Mouse (Mus musculus): Measurements from ENCODE around the gene Gemin2. TPM values are rescaled to one million over a fixed set of nuclear protein-coding genes. Genes with fewer than 3 reads are reported as not detected.
"Not testable (repeated sequence)": the region's sequence is repeated elsewhere in the genome, so short reads cannot be mapped to it uniquely, and the experiment has no call there.

Gene Gemin2
- polyA plus RNA-seq (2015; fragmentation: Nextera tagmentation; extraction: Ambion mirVana): 15.6 and 19.6 TPM in 2 replicates

DNA sequence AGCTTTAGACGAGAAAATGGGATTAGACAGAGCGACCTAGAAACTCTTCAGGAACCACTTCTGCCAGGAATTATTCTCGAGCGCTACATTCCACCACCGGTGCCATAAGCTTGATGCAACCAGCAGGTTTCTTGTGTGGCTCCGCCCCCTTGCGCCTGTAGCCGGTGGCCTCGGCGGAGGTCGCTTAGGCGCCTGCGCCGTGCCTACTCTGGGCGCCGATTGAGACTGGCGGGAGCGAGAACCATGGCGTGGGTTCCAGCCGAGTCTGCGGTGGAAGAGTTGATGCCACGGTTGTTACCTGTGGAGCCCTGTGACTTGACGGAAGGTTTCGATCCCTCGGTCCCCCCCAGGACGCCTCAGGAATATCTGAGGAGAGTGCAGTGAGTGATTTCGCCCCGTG lies at the start of gene Gemin2:
Gene Gemin2 (plus strand): TSS at position 160 of the 400 bp plus-strand sequence.
- Histone ChIP-seq H3K9ac (peak within 1 kb of the TSS; percentile 70), H3K36me3 (peaks cover 4% of the 10 kb centered on the region), H3K4me2 (peak within 1 kb of the TSS; percentile 74), H3K27me3 (no peaks in the 10 kb centered on the region), H3K4me3 (peak within 1 kb of the TSS; percentile 74), H3K4me1 (replicated peaks) (peaks cover 32% of the 10 kb centered on the region), H3K9me3 (no peaks in the 10 kb centered on the region), H3K27ac (replicated peaks) (peak within 1 kb of the TSS; percentile 75)
- WGBS: under 1% methylated on average over 28 of the region's 28 CpGs
- peak; percentile 70 for ATAC-seq (ENCODE audit: low read depth)

DNA sequence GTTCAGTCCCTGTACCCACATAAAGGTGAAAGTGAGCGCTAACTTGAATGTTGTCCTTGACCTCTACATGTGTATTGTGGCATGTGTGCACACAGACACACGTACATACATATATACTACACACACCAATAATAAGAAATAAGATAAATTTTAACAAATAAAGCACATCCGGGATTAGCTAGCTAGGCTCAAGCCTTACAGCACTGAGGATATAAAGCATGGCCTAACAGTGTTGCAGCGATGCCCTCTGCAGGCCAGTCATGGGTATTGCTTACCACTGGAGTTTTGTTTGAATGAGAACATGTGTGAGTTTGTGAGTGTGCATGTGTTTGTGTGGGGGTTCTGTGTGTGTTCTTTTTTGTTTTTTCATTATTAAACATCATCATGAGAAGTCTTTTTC lies 48.6 kb upstream of the Gemin2 start:
- ATAC-seq (ENCODE audit: low read depth): peak; percentile 57
- no peak overlapping the region for H3K4me2 ChIP-seq
- no peak overlapping the region for H3K4me3 ChIP-seq
- 70% methylated on average over 4 of the region's 4 CpGs for WGBS
- H3K27me3 ChIP-seq: no peaks in the 10 kb centered on the region
- no peaks in the 10 kb centered on the region for H3K4me1 ChIP-seq (replicated peaks)
- H3K9me3 ChIP-seq: no peaks in the 10 kb centered on the region
- H3K27ac ChIP-seq (replicated peaks): no peak overlapping the region
- peaks cover 72% of the 10 kb centered on the region for H3K36me3 ChIP-seq
- no peak overlapping the region for H3K9ac ChIP-seq

DNA sequence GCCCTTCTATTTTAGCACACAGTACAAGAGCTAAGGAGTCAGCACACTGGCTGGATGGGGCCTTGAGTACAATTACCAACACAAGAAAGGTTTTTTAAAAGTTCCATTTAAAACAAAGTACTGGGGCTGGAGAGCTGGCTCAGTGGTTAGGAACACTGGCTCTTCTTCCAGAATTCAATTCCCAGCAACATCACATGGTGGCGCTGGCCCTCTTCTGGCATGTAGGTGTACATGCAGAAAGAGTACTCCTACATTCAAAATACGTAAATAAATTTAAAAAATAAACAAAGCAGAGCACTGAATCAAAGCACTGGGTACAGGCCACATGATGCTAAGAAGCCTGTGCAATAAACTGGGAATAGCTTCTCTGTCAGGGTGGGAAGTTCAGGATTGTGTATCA lies 36.2 kb upstream of the Gemin2 start:
- H3K9me3 ChIP-seq: no peaks in the 10 kb centered on the region
- H3K4me3 ChIP-seq: no peak overlapping the region
- ATAC-seq (ENCODE audit: low read depth): no peak
- H3K36me3 ChIP-seq: peaks cover 60% of the 10 kb centered on the region
- 85% methylated on average over 2 of the region's 2 CpGs for WGBS
- H3K4me1 ChIP-seq (replicated peaks): no peaks in the 10 kb centered on the region
- H3K4me2 ChIP-seq: no peak overlapping the region
- no peaks in the 10 kb centered on the region for H3K27me3 ChIP-seq
- no peak overlapping the region for H3K9ac ChIP-seq
- H3K27ac ChIP-seq (replicated peaks): no peak overlapping the region

DNA sequence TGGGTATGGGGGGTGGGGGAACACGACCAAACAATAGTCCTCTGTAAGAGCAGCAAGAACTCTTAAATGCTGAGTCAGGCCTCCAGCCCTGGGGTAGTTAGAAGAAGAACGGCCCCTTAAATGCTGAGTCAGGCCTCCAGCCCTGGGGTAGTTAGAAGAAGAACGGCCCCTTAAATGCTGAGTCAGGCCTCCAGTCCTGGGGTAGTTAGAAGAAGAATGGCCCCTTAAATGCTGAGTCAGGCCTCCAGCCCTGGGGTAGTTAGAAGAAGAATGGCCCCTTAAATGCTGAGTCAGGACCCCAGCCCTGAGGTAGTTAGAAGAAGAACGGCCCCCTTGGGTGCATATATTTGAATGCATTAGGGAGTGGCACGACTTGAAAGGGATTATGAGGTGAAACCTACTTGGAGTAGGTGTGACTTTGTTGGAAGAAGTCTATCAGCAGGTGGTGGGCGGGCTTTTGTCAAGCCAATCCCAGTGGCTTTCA lies 32.0 kb upstream of the Gemin2 start:
- not testable (repeated sequence) for H3K9ac ChIP-seq; H3K27ac ChIP-seq (replicated peaks); H3K27me3 ChIP-seq; H3K4me3 ChIP-seq; H3K4me1 ChIP-seq (replicated peaks); H3K9me3 ChIP-seq; ATAC-seq (ENCODE audit: low read depth); H3K4me2 ChIP-seq
- WGBS: 70% methylated on average over 6 of the region's 6 CpGs
- H3K36me3 ChIP-seq: peaks cover 77% of the 10 kb centered on the region

DNA sequence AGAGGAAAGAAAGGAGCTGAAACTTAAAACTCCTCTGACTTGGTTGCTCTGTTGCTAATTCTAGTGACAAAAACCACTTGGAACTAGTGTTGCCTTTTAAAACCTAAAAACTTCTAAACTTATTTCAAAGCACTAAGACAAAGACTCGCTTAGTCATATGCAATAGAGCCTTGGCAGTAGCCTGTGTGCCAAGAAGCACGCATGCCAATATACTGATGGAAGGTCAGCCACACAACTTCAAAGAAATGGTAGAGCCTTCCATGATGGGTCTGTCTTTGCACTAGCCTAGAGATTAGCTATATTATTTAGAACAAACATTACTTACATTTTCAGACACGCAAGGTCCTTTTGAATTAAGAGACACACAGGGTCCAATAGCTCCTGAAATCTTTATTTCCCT lies 27.4 kb upstream of the Gemin2 start:
- WGBS: 97% methylated on average over 3 of the region's 3 CpGs
- Histone ChIP-seq H3K4me3 (no peak overlapping the region), H3K36me3 (peaks cover 87% of the 10 kb centered on the region), H3K9ac (no peak overlapping the region), H3K9me3 (no peaks in the 10 kb centered on the region), H3K4me2 (no peak overlapping the region), H3K4me1 (replicated peaks) (no peaks in the 10 kb centered on the region), H3K27me3 (no peaks in the 10 kb centered on the region), H3K27ac (replicated peaks) (no peak overlapping the region)
- ATAC-seq (ENCODE audit: low read depth): no peak

DNA sequence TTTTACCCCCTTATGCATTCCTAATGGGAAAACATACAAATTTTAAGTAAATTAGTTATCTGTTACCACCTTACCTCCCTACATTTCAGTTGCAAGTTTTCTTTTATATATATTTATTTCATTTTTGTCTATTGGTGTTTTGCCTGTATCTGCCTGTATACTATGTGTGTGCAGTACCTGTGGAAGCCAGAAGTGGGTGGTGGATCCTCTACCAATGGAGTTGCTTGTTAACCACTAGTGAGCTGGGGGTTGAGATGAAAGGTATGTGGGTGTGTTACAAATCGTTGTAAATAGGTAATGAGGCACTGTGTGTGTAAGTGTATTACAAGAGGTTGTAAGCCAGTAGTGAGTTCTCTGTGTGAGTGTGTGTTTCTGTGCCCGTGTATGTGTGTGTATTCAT lies 2.7 kb upstream of the Gemin2 start:
- Histone ChIP-seq H3K4me2 (peak overlapping the region; percentile 74), H3K4me3 (peak overlapping the region; percentile 74), H3K9me3 (no peaks in the 10 kb centered on the region), H3K4me1 (replicated peaks) (peaks cover 32% of the 10 kb centered on the region), H3K9ac (0 out of 2 replicates have a peak overlapping the region, but pooled peaks have one; percentile 88), H3K27ac (replicated peaks) (no peak overlapping the region), H3K27me3 (no peaks in the 10 kb centered on the region), H3K36me3 (peaks cover 19% of the 10 kb centered on the region)
- no peak for ATAC-seq (ENCODE audit: low read depth)
- 69% methylated on average over 2 of the region's 2 CpGs for whole genome bisulfite sequencing

DNA sequence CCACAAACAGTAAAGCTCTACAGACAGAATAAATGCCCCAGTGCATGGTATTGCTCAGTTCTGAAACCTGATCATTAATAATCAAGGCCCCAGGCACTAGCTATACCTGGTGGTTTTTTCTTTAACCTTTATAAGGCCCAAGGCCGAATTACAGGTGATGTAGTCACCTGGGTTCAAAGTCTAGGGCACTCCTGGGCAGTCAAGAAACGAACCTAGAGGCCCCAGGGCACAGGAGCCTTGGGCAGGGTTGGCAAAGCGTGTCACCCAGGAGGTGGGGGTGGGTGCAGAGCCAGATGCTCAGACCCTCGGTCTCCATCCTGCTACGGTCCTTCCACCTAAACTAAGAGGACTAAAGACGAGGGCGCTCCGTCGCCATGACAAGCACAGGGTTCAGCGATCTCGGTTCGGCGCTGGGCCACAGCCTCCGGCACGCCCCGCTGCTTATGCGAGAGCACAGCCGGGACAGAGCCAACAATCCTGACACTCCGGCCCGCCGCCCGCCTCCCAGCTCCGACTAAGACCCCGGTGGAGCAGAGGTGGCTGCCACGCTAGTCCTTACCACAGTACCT lies 1.8 kb upstream of the Gemin2 start:
- WGBS: 1% methylated on average over 25 of the region's 25 CpGs

DNA sequence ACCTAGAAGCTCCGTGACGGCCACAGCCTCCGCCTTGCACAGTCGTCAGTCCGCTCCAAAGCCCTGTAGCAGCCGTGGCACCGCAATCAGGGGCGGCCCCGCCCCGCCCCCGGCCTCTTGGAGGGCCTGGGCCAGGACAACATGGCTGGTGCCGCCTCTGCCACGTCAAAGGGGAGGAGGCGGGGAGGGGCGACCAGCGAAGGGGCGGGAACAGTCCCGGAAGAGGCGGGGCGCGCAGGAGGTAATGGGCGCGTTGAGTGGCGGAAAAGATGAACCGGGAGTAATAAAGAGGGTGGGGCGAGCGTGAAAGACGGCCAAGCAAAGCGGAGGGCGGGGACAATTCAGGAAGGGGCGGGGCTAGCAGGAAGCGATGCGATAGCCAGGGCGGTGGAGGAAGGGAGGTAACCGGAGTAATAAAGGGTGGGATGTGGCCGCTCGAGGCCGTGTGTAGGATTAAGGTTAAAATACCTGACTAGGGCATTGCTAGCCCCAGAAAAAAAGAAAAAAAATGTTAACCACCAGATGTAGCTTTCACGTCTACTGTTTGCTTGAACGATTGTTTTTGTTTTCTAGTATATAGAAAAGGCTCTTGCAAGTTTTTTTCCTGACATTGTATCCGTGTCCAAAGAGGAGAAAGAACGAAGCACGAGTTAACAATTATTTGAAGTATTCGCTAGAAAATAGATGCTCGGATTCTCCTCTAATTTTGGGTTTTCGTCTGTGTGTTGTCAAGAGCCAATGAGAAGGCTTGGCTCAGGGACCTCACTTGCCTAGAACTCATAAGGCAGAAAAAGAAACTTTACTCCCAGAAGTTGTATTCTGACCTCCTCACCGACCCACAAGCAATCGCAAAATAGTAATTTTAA lies 1.1 kb upstream of the Gemin2 start, which contains the start of gene Sec23a:
Gene Sec23a (minus strand): TSS at position 174 of the 866 bp plus-strand sequence.
- ATAC-seq (ENCODE audit: low read depth): peak; percentile 97
- H3K4me1 ChIP-seq (replicated peaks): peaks cover 32% of the 10 kb centered on the region
- H3K4me2 ChIP-seq: peak within 1 kb of the TSS; percentile 74

More for the DNA sequence above, 1.8 kb upstream of the Gemin2 start:
- Histone ChIP-seq H3K27ac (replicated peaks) (peak overlapping the region; percentile 89), H3K27me3 (no peaks in the 10 kb centered on the region), H3K4me2 (peak overlapping the region; percentile 74), H3K4me3 (peak overlapping the region; percentile 74), H3K9me3 (no peaks in the 10 kb centered on the region), H3K9ac (peak overlapping the region; percentile 88), H3K4me1 (replicated peaks) (peaks cover 32% of the 10 kb centered on the region), H3K36me3 (peaks cover 10% of the 10 kb centered on the region)
- ATAC-seq (ENCODE audit: low read depth): no peak

DNA sequence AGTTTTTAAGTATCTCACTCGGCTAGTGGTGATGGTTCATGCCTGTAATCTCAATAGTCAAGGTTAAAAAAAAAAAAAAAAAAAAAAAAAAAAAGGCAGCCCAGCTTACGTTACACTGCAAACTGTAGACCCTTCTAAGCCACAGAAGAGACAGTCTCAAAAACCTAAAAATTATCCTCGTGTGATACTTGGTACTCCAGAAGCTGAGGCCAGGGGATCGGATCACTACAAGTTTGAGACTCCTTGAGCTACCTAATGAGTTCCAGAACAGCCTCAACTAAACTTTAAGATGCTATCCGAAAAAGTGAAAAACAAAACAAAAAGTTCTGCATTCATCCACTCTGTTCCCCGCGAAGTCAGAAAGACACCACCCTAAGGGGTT lies 492 bp upstream of the Gemin2 start:
- Histone ChIP-seq H3K36me3 (0 out of 2 replicates have a peak, but pooled peaks cover 2% of the 10 kb centered on the region), H3K4me1 (replicated peaks) (peaks cover 32% of the 10 kb centered on the region), H3K4me2 (peak overlapping the region; percentile 74), H3K27me3 (no peaks in the 10 kb centered on the region), H3K9me3 (no peaks in the 10 kb centered on the region), H3K4me3 (peak overlapping the region; percentile 74), H3K27ac (replicated peaks) (peak overlapping the region; percentile 75), H3K9ac (peak overlapping the region; percentile 70)
- no peak for ATAC-seq (ENCODE audit: low read depth)
- 4% methylated on average over 7 of the region's 7 CpGs for WGBS

More for the DNA sequence above, 1.1 kb upstream of the Gemin2 start, which contains the start of gene Sec23a:
- no peaks in the 10 kb centered on the region for H3K9me3 ChIP-seq
- under 1% methylated on average over 48 of the region's 48 CpGs for WGBS
- peak within 1 kb of the TSS; percentile 89 for H3K27ac ChIP-seq (replicated peaks)
- H3K4me3 ChIP-seq: peak within 1 kb of the TSS; percentile 74
- peaks cover 5% of the 10 kb centered on the region for H3K36me3 ChIP-seq
- no peaks in the 10 kb centered on the region for H3K27me3 ChIP-seq
- H3K9ac ChIP-seq: peak within 1 kb of the TSS; percentile 88

DNA sequence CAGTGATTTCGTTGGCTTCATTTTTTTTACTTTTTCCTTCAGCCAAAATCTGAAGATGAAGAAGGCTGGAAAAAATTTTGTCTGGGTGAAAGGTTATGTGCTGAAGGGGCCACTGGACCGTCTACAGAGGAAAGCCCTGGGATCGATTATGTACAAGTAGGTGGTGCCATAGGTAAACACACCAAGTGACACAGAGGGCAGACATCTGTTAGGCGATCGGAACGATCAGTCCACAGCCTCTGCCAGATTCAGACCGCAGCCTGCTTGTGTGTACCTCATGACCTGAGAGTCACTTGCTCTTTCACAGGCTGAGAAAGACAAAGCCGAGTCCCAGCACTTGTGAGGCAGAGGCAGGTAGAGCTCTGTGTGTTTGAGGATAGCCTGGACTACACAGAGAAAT lies 4.8 kb downstream of the Gemin2 start:
- Histone ChIP-seq H3K36me3 (peaks cover 32% of the 10 kb centered on the region), H3K9me3 (no peaks in the 10 kb centered on the region), H3K4me1 (replicated peaks) (peaks cover 4% of the 10 kb centered on the region), H3K4me3 (no peak overlapping the region), H3K9ac (no peak overlapping the region), H3K27ac (replicated peaks) (no peak overlapping the region), H3K4me2 (no peak overlapping the region), H3K27me3 (no peaks in the 10 kb centered on the region)
- ATAC-seq (ENCODE audit: low read depth): no peak
- WGBS: 93% methylated on average over 8 of the region's 8 CpGs

DNA sequence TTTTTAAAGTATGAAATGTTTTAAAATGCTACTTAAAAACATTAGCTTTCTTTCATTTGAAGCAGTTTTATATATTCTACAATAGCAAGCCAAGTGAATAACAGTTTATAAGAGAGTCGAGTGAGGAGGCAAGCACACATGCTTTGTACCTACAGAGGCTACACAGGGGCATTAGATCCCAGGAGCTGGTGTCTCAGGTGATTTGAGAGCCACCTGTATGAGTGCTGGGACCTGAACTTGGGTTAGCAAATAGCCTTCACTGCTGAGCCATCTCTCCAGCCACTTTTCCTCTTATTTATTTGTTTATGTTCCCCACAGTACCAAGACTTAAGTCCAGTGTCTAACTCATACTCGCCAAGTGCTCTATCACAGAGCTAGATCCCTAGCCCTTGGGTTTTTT lies 6.7 kb downstream of the Gemin2 start:
- no peak overlapping the region for H3K4me2 ChIP-seq
- peaks cover 43% of the 10 kb centered on the region for H3K36me3 ChIP-seq
- WGBS: 93% methylated on average over 2 of the region's 2 CpGs
- H3K4me3 ChIP-seq: no peak overlapping the region
- no peaks in the 10 kb centered on the region for H3K9me3 ChIP-seq
- no peaks in the 10 kb centered on the region for H3K27me3 ChIP-seq
- H3K4me1 ChIP-seq (replicated peaks): no peaks in the 10 kb centered on the region
- H3K27ac ChIP-seq (replicated peaks): no peak overlapping the region
- H3K9ac ChIP-seq: no peak overlapping the region
- no peak for ATAC-seq (ENCODE audit: low read depth)

DNA sequence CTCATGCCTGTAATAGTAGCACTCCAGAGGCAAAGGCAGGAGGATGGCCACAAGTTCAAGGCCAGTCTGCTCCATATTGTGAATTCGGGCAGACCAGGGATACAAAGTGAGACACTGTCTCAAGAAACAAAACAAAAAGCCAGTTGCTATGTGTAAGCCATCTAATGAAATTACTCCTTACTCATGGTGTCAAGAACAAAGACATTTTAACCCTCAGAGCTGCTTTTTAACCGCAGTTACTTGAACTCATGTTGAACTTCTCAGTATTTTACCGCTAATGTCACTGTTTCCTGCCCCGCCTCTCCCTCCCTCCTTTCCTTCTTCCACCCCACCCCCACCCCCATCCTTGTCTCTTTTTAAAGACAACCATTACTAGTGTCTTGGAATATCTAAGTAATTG lies 8.1 kb downstream of the Gemin2 start:
- Histone ChIP-seq H3K27me3 (no peaks in the 10 kb centered on the region), H3K4me2 (no peak overlapping the region), H3K9me3 (no peaks in the 10 kb centered on the region), H3K4me1 (replicated peaks) (no peaks in the 10 kb centered on the region), H3K27ac (replicated peaks) (no peak overlapping the region), H3K4me3 (no peak overlapping the region), H3K9ac (no peak overlapping the region), H3K36me3 (peaks cover 52% of the 10 kb centered on the region)
- no peak for ATAC-seq (ENCODE audit: low read depth)
- 93% methylated on average over 4 of the region's 4 CpGs for WGBS
